Mouse (Mus musculus) thymus, adult 18-20 months (tissue): ENCODE measurements around the gene Olfr582.

ENCODE experiments used
- DNase-seq, 2 experiments: peaks; one replicate each; pipeline ENCODE4 v3.0.0; 2022; ENCODE audit warnings: mixed read lengths in 2 of 2

Olfr582 gene

DNA sequence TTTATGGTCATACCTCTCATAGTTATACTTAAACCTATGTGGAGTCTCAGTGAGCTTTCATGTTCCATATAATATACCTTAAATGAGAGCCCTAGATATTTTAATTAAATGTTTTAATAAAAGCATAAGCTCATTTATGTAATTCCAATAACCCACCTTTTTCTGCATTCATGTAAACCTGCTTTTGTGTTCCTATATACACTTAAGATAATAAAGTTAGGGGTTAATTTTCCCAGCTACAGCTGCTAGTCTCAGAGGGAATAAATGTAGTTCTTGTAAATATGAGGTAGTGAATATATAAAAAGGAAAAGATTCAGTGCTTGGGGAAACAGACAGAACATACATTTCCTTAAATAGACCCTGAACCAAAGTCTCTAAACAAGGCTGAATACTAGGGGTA, at the start of gene Olfr582:
Olfr582 (plus strand) TSS at position 301 of the 400 bp plus-strand sequence.
- DNase-seq = no peak

DNA sequence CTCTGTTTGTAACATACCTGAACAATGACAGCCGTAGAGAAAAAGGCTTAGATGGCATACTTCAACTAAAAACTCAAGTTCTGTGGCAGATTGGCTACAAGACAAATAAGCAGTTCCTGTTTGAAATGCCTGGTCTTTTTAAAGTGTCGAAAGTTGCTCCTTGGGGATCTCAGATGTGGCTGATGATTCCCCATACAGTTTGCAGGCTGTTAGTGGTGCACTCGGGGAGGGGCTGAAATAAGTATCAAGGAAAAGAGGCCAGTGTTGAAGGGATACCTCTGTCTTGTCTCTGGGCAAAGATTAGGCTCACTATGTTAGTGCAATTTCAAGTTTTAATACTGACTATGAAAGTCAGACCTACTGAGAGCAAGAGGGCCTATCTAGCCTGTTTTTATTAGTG, 48.6 kb upstream of the Olfr582 start, which contains the start of gene Olfr578:
Olfr578 (minus strand) TSS at position 101 of the 400 bp plus-strand sequence.
- no peak for DNase-seq

DNA sequence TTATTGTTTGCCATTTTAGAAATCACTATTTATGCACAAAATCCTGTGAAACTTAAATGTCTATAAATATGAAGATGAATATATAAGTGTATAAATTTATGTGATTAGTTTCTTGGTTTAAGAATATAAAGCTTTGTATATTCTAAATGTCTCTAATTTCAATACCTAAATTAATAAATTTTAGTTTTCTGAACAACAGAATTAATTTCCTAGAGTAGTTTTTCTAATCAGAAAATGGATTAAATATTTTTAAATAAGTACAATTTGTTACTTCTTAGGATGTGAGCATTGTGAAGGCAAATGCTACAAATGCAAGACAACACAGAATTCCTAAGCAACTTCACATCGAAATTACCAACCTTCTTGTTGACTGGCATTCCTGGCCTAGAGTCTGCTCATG, 13.2 kb downstream of the Olfr582 start, which contains the start of gene Olfr583:
Olfr583 (plus strand) TSS at position 301 of the 400 bp plus-strand sequence.
- DNase-seq = no peak

DNA sequence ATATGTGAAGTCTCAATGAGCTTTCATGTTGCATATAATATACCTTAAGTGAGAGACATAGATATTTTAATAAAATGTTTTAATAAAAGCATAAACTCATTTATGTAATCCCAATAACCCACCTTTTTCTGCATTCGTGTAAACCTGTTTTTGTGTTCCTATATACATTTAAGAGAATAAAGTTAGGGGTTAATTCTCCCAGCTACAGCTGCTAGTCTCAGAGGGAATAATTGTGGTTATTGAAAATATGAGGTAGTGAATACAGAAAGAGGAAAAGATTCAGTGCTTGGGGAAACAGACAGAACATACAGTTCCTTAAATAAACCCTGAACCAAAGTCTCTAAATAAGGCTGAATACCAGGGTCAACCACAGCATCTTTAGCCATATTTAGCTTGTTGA, 43.8 kb downstream of the Olfr582 start, which contains the start of gene Olfr584:
Olfr584 (plus strand) TSS at position 301 of the 400 bp plus-strand sequence.
- no peak for DNase-seq
